Comparison of ENCODE assay signal across 9 mouse cellular contexts in genomic region chr2:160804794-160805527, GRCm38 (mm10).
A peak's percentile ranks its signal among the peaks of the same experiment; 100 is the strongest.
DNase-seq lines count a peak whose midpoint lies in the region; ATAC-seq and TF ChIP-seq lines count a peak whose summit lies in the region.
"Had no signal": no experiment of that assay in that cellular context is flagged by ENCODE, and none has a peak within 500 bp of the region (broad histone marks: within the 10 kb centered on the region; RNA-seq: fewer than 3 reads in every experiment).

No protein-coding gene starts in this region.

- H3K9me3 ChIP-seq in hindbrain, postnatal 0 days (ENCODE audit: low read length), result no peaks in the 10 kb centered on the region
- H3K9me3 ChIP-seq in hindbrain, embryonic 11.5 days (ENCODE audit: control insufficient read depth, low read length), result no peaks in the 10 kb centered on the region
- no peaks in the 10 kb centered on the region for H3K9me3 ChIP-seq in limb, embryonic 10.5 days (replicated peaks)
- H3K9me3 ChIP-seq: intestine, embryonic 15.5 days had no signal

- TF ChIP-seq CTCF in hindbrain, postnatal 0 days (IDR thresholded peaks at IDR 0.05; ENCODE audit: low read depth), result no peak

- 41% methylated on average over 4 of the region's 4 CpGs for WGBS in hindbrain, postnatal 0 days
- WGBS in hindbrain, embryonic 11.5 days, result 50% methylated on average over 4 of the region's 4 CpGs
- WGBS in limb, embryonic 10.5 days, result 36% methylated on average over 4 of the region's 4 CpGs

- no peaks in the 10 kb centered on the region for H3K4me1 ChIP-seq in hindbrain, postnatal 0 days (ENCODE audit: insufficient read depth, low read length)
- no peaks in the 10 kb centered on the region for H3K4me1 ChIP-seq in hindbrain, embryonic 11.5 days (replicated peaks; ENCODE audit: control insufficient read depth, insufficient read depth, low read length)
- H3K4me1 ChIP-seq in limb, embryonic 10.5 days, result peaks cover 15% of the 10 kb centered on the region
- H3K4me1 ChIP-seq: intestine, embryonic 15.5 days had no signal

- H3K9ac ChIP-seq in hindbrain, postnatal 0 days (replicated peaks; ENCODE audit: low read length), result no peak overlapping the region
- H3K9ac ChIP-seq in hindbrain, embryonic 11.5 days (ENCODE audit: low read depth, low read length), result no peak overlapping the region
- H3K9ac ChIP-seq: intestine, embryonic 15.5 days had no signal

- H3K27ac ChIP-seq in hindbrain, postnatal 0 days, result peak overlapping the region; percentile 74
- no peak overlapping the region for H3K27ac ChIP-seq in hindbrain, embryonic 11.5 days (ENCODE audit: low read depth, low read length)
- no peak overlapping the region; the same call in 1 of the 2 replicates for H3K27ac ChIP-seq in limb, embryonic 10.5 days
- H3K27ac ChIP-seq: intestine, embryonic 15.5 days had no signal

- no peaks in the 10 kb centered on the region for H3K27me3 ChIP-seq in hindbrain, postnatal 0 days (ENCODE audit: insufficient read depth, low read length)
- no peaks in the 10 kb centered on the region for H3K27me3 ChIP-seq in hindbrain, embryonic 11.5 days (ENCODE audit: control insufficient read depth, insufficient read depth, low read length)
- H3K27me3 ChIP-seq in limb, embryonic 10.5 days (ENCODE audit: low read depth, poor library complexity, severe bottlenecking), result no peaks in the 10 kb centered on the region
- H3K27me3 ChIP-seq: intestine, embryonic 15.5 days had no signal

- ATAC-seq in hindbrain, postnatal 0 days, result peak; percentile 68; the same call in 1 of the 2 replicates
- no peak for ATAC-seq in hindbrain, embryonic 11.5 days (ENCODE audit: low FRiP score)
- ATAC-seq: intestine, embryonic 15.5 days had no signal

- H3K4me3 ChIP-seq in hindbrain, postnatal 0 days (ENCODE audit: low read length), result no peak overlapping the region
- no peak overlapping the region for H3K4me3 ChIP-seq in hindbrain, embryonic 11.5 days (ENCODE audit: low read depth, low read length)
- H3K4me3 ChIP-seq in limb, embryonic 10.5 days, result no peak overlapping the region
- H3K4me3 ChIP-seq: intestine, embryonic 15.5 days had no signal

- peak; percentile 54 for DNase-seq in hindbrain, postnatal 0 days (ENCODE audit: low spot score)
- no peak for DNase-seq in hindbrain, embryonic 11.5 days (ENCODE audit: low spot score)
- DNase-seq in adipocyte (ENCODE audit: low spot score), result peak; percentile 90
- DNase-seq in embryo, embryonic 11 days, result peak; percentile 11
- peak; percentile 56 to 95 for DNase-seq in kidney, postnatal 36 days
- DNase-seq in limb, embryonic 10.5 days (ENCODE audit: low spot score), result no peak
- no peak for DNase-seq in thymus, postnatal 10 days (ENCODE audit: low spot score in 2 of 2)
- DNase-seq in right cerebral cortex, postnatal 4 days, result no peak

- no peaks in the 10 kb centered on the region for H3K36me3 ChIP-seq in hindbrain, postnatal 0 days (ENCODE audit: insufficient read depth, low read length)
- no peaks in the 10 kb centered on the region for H3K36me3 ChIP-seq in hindbrain, embryonic 11.5 days (ENCODE audit: control insufficient read depth, insufficient read depth, low read length)
- no peaks in the 10 kb centered on the region for H3K36me3 ChIP-seq in limb, embryonic 10.5 days
- H3K36me3 ChIP-seq: intestine, embryonic 15.5 days had no signal

- H3K4me2 ChIP-seq in hindbrain, postnatal 0 days (ENCODE audit: low read depth, low read length), result no peak overlapping the region
- H3K4me2 ChIP-seq in hindbrain, embryonic 11.5 days (replicated peaks; ENCODE audit: low read depth, low read length), result no peak overlapping the region
- H3K4me2 ChIP-seq: intestine, embryonic 15.5 days had no signal

Comparison
In these comparisons a context has a peak if more than half of its experiments do, and no peak if none do; other contexts are left out.
1. DNase-seq: peak in hindbrain, postnatal 0 days (single experiment), adipocyte (single experiment), embryo, embryonic 11 days (single experiment) and kidney, postnatal 36 days (2 of 2); none in hindbrain, embryonic 11.5 days (single experiment), limb, embryonic 10.5 days (single experiment), thymus, postnatal 10 days (0 of 2) and right cerebral cortex, postnatal 4 days (single experiment).